ENCODE assay signal across 18 mouse cellular contexts in the genomic region with DNA sequence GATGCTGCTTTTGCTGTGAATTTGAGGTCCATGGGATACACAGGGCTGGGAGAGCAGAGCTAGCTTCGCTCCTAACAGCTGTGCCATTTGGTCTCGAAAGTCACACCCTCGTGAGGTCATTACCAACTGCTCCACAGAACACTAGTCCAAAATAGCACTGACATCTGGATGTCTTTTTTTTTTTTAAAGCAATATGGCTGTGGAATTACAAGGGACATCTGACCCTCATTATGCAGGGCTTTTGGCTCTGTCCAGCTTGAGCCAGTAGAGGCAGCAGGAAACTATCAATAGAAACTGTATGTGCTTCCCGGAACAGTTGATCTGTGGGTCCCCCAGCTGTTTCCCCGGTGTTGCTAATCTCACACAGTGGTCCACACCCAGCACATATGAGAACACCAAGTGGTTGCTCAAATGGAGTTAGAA.
DNase-seq lines count a peak whose midpoint lies in the region; ATAC-seq and TF ChIP-seq lines count a peak whose summit lies in the region.
"Had no signal": no experiment of that assay in that cellular context is flagged by ENCODE, and none has a peak within 500 bp of the region (broad histone marks: within the 10 kb centered on the region; RNA-seq: fewer than 3 reads in every experiment).

No protein-coding gene starts in this region.

- no peak for TF ChIP-seq POLR2A in lung, adult 2 months (IDR thresholded peaks at IDR 0.05; ENCODE audit: borderline replicate concordance, extremely low read depth, low read depth, low read length)

- no peaks in the 10 kb centered on the region for H3K27me3 ChIP-seq in lung, embryonic 16.5 days (ENCODE audit: control insufficient read depth, insufficient read depth, low read depth, low read length)
- no peaks in the 10 kb centered on the region for H3K27me3 ChIP-seq in stomach, postnatal 0 days (ENCODE audit: control insufficient read depth, insufficient read depth, low read length)
- no peaks in the 10 kb centered on the region for H3K27me3 ChIP-seq in forebrain, embryonic 11.5 days (ENCODE audit: control insufficient read depth, insufficient read depth, low read length)
- H3K27me3 ChIP-seq: heart, embryonic 13.5 days; hindbrain, embryonic 13.5 days; neural tube, embryonic 12.5 days had no signal

- no peak overlapping the region for H3K4me3 ChIP-seq in lung, embryonic 16.5 days (ENCODE audit: low read length)
- H3K4me3 ChIP-seq in lung, adult 2 months (replicated peaks; ENCODE audit: extremely low read depth, low read depth, low read length): no peak overlapping the region
- no peak overlapping the region for H3K4me3 ChIP-seq in stomach, postnatal 0 days (ENCODE audit: low read depth, low read length)
- no peak overlapping the region for H3K4me3 ChIP-seq in forebrain, embryonic 11.5 days (ENCODE audit: low read depth, low read length)
- H3K4me3 ChIP-seq: heart, embryonic 13.5 days; hindbrain, embryonic 13.5 days; neural tube, embryonic 12.5 days had no signal

- no peak overlapping the region for H3K27ac ChIP-seq in lung, embryonic 16.5 days (ENCODE audit: low read length)
- H3K27ac ChIP-seq in stomach, postnatal 0 days (replicated peaks): no peak overlapping the region
- no peak overlapping the region for H3K27ac ChIP-seq in forebrain, embryonic 11.5 days (ENCODE audit: low read depth, low read length)
- H3K27ac ChIP-seq: heart, embryonic 13.5 days; hindbrain, embryonic 13.5 days; neural tube, embryonic 12.5 days had no signal

- no peak for TF ChIP-seq EP300 in stomach, postnatal 0 days (optimal IDR thresholded peaks at IDR 0.05)

- H3K4me1 ChIP-seq in lung, embryonic 16.5 days (replicated peaks; ENCODE audit: control insufficient read depth, insufficient read depth, low read length): no peaks in the 10 kb centered on the region
- no peaks in the 10 kb centered on the region for H3K4me1 ChIP-seq in lung, adult 2 months (ENCODE audit: control insufficient read depth, insufficient read depth, low read length)
- H3K4me1 ChIP-seq in stomach, postnatal 0 days (replicated peaks; ENCODE audit: control insufficient read depth, insufficient read depth): no peaks in the 10 kb centered on the region
- H3K4me1 ChIP-seq in forebrain, embryonic 11.5 days (replicated peaks; ENCODE audit: control insufficient read depth, insufficient read depth, low read length): no peaks in the 10 kb centered on the region

- WGBS in lung, embryonic 16.5 days: 58% methylated on average over 5 of the region's 5 CpGs
- WGBS in lung, adult 2 months: 58% methylated on average over 5 of the region's 5 CpGs
- WGBS in stomach, postnatal 0 days: 51% methylated on average over 5 of the region's 5 CpGs
- 71% methylated on average over 5 of the region's 5 CpGs for WGBS in forebrain, embryonic 11.5 days

- H3K9ac ChIP-seq in lung, embryonic 16.5 days (ENCODE audit: low read length): no peak overlapping the region
- no peak overlapping the region for H3K9ac ChIP-seq in stomach, postnatal 0 days (ENCODE audit: low read length)
- H3K9ac ChIP-seq in forebrain, embryonic 11.5 days (ENCODE audit: low read length): no peak overlapping the region
- H3K9ac ChIP-seq: heart, embryonic 13.5 days; hindbrain, embryonic 13.5 days; liver, postnatal 0 days; neural tube, embryonic 12.5 days had no signal

- no peaks in the 10 kb centered on the region for H3K36me3 ChIP-seq in lung, embryonic 16.5 days (ENCODE audit: control insufficient read depth, insufficient read depth, low read length)
- H3K36me3 ChIP-seq in stomach, postnatal 0 days (ENCODE audit: control insufficient read depth, insufficient read depth, low read length): no peaks in the 10 kb centered on the region
- no peaks in the 10 kb centered on the region for H3K36me3 ChIP-seq in forebrain, embryonic 11.5 days (ENCODE audit: control insufficient read depth, insufficient read depth, low read length)
- H3K36me3 ChIP-seq: heart, embryonic 13.5 days; hindbrain, embryonic 13.5 days; neural tube, embryonic 12.5 days had no signal

- TF ChIP-seq CTCF in lung, adult 2 months (IDR thresholded peaks at IDR 0.05; ENCODE audit: insufficient read depth, low read length): no peak
- TF ChIP-seq CTCF in stomach, postnatal 0 days (IDR thresholded peaks at IDR 0.05; ENCODE audit: low read depth): no peak

- peak; percentile 27 for DNase-seq in embryo, embryonic 11 days
- no peak for DNase-seq in embryo, embryonic 9.5 days (ENCODE audit: extremely low spot score)
- DNase-seq in lung, adult 2 months: no peak
- DNase-seq in heart, postnatal 4 days: peak; percentile 38
- no peak for DNase-seq in stomach, postnatal 0 days (ENCODE audit: low spot score)
- no peak for DNase-seq in cerebellum, postnatal 4 days (ENCODE audit: low spot score in 2 of 2)
- DNase-seq in forebrain, embryonic 11.5 days (ENCODE audit: low spot score): no peak
- DNase-seq: adrenal gland, postnatal 25 days; cerebellum, adult 8-10 months; kidney, adult 18-20 months; layer of hippocampus, postnatal 36 days; left cerebral cortex, postnatal 4 days; liver, postnatal 0 days; midbrain, embryonic 14.5 days had no signal

- peak; percentile 43; the same call in 1 of the 2 replicates for ATAC-seq in lung, embryonic 16.5 days (ENCODE audit: low read depth)
- ATAC-seq in stomach, postnatal 0 days (ENCODE audit: low FRiP score, low TSS enrichment): peak; percentile 75; the same call in 1 of the 2 replicates
- no peak for ATAC-seq in forebrain, embryonic 11.5 days (replicated peaks; ENCODE audit: low FRiP score)
- ATAC-seq: liver, postnatal 0 days had no signal

- no peaks in the 10 kb centered on the region for H3K9me3 ChIP-seq in lung, embryonic 16.5 days (ENCODE audit: control insufficient read depth, low read length)
- H3K9me3 ChIP-seq in stomach, postnatal 0 days (ENCODE audit: control insufficient read depth, low read length): no peaks in the 10 kb centered on the region
- no peaks in the 10 kb centered on the region for H3K9me3 ChIP-seq in forebrain, embryonic 11.5 days (ENCODE audit: control insufficient read depth, low read length)
- H3K9me3 ChIP-seq: heart, embryonic 13.5 days; hindbrain, embryonic 13.5 days; neural tube, embryonic 12.5 days had no signal

- no peak overlapping the region for H3K4me2 ChIP-seq in lung, embryonic 16.5 days (ENCODE audit: low read depth, low read length)
- no peak overlapping the region for H3K4me2 ChIP-seq in stomach, postnatal 0 days (replicated peaks; ENCODE audit: low read depth)
- H3K4me2 ChIP-seq in forebrain, embryonic 11.5 days (ENCODE audit: low read depth, low read length, severe bottlenecking): no peak overlapping the region
- H3K4me2 ChIP-seq: heart, embryonic 13.5 days; hindbrain, embryonic 13.5 days; neural tube, embryonic 12.5 days had no signal

Comparison
In these comparisons a context has a peak if more than half of its experiments do, and no peak if none do; other contexts are left out.
1. DNase-seq: peak in embryo, embryonic 11 days (single experiment) and heart, postnatal 4 days (single experiment); none in embryo, embryonic 9.5 days (single experiment), lung, adult 2 months (single experiment), stomach, postnatal 0 days (single experiment), cerebellum, postnatal 4 days (0 of 2) and forebrain, embryonic 11.5 days (single experiment).